Mouse (Mus musculus) forebrain, embryonic 10.5 days (tissue): ENCODE data around the gene Calhm5. TPM values are rescaled to one million over a fixed set of nuclear protein-coding genes. Genes with fewer than 3 reads are reported as not detected.
A peak's percentile ranks its signal among the peaks of the same experiment; 100 is the strongest.

Source experiments
- DNase-seq: peaks from one replicate; pipeline ENCODE4 v3.0.0-alpha.2; 2017; ENCODE audit warnings: low spot score; ENCODE audit errors: extremely low spot score
- H3K27ac ChIP-seq: fragments of 300-500 bp; sonication (generic); 2 replicates; pipeline ENCODE4 v1.5.1; 2016; ENCODE audit warnings: mild to moderate bottlenecking
- H3K27me3 ChIP-seq: fragments of 300-500 bp; sonication (generic); 2 replicates; pipeline ENCODE4 v1.6.1; 2016; ENCODE audit warnings: mild to moderate bottlenecking; ENCODE audit not compliant: poor library complexity, severe bottlenecking
- H3K36me3 ChIP-seq: fragments of 300-500 bp; sonication (generic); replicated peaks from 2 replicates; pipeline ENCODE4 v1.6.1; 2016; ENCODE audit warnings: mild to moderate bottlenecking, moderate library complexity
- H3K4me1 ChIP-seq: fragments of 300-500 bp; sonication (generic); 2 replicates; pipeline ENCODE4 v1.6.1; 2016
- H3K4me3 ChIP-seq: fragments of 300-500 bp; sonication (generic); 2 replicates; pipeline ENCODE4 v1.5.1; 2016; ENCODE audit warnings: mild to moderate bottlenecking, moderate library complexity
- H3K9me3 ChIP-seq: fragments of 300-500 bp; sonication (generic); 2 replicates; pipeline ENCODE4 v1.6.1; 2016; ENCODE audit warnings: mild to moderate bottlenecking, moderate library complexity
- WGBS: fragments of 180-500 bp; shearing (Covaris S2); methylation state at CpG from one replicate; pipeline ENCODE4 v1.1.7; 2016; 5-methylcytosine and 5-hydroxymethylcytosine counted together
- polyA plus RNA-seq: library from polyadenylated mRNA; unstranded; fragments of >200 nt; fragmentation: Nextera tagmentation; extraction: Ambion mirVana; gene quantifications from 2 replicates; pipeline ENCODE4 v1.2.1, GENCODE M21; 2016

The Calhm5 gene
- polyA plus RNA-seq: 0.05 and 0.09 TPM in 2 replicates

DNA sequence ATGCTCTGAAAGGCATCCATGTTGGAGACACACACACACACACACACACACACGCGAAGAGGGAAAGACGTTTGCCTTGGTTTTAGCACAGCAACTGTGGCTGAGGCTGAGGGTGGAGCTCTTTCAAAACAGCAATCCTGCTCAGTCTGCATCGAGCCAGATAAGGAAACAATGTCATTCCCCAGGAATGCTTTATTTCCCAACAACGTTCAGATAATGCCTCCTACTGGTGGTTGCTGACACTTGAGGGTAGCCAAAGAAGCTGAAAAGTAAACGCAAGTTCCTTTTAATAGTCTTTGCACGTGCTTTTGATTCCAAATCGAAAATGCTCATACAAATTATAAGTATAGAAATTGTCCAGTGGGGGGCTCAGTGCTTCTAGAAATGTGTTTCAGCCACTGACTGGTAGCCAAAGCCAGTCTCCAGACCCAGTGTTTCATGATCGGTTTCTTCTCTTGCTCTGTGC is at the start of gene Calhm5:
Gene Calhm5 (minus strand): TSS at position 102 of the 466 bp plus-strand sequence.
- H3K27ac ChIP-seq: peak within 1 kb of the TSS; percentile 4; the same call in 1 of the 2 replicates
- peak within 1 kb of the TSS; percentile 32 for H3K4me3 ChIP-seq
- no peaks in the 10 kb centered on the region for H3K36me3 ChIP-seq
- no peaks in the 10 kb centered on the region for H3K9me3 ChIP-seq
- H3K4me1 ChIP-seq: peaks cover 8% of the 10 kb centered on the region; the same call in 1 of the 2 replicates
- H3K27me3 ChIP-seq: no peaks in the 10 kb centered on the region
- DNase-seq: no peak
- WGBS: 32% methylated on average over 9 of the region's 9 CpGs

DNA sequence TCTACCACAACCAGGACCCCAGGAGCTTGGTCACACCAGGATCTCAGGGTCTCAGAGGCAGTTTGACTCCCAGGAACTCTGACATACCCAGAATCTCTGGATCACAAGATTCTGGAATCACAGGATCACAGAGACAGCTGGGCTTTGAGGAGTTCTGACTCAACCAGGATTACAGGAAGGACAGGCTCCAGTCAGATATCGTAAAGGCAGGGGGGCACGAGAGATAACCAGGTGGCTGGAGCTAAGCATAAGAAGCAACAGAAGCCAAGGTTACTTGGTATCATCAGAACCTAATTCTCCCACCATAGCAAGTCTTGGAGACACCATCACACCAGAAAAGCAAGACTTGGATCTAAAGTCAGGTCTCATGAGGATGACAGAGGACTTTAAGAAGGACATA is 45.4 kb upstream of the Calhm5 start:
- no peak for DNase-seq
- Histone ChIP-seq H3K36me3 (no peaks in the 10 kb centered on the region), H3K27ac (no peak overlapping the region), H3K27me3 (no peaks in the 10 kb centered on the region), H3K4me1 (no peaks in the 10 kb centered on the region), H3K9me3 (peaks cover 16% of the 10 kb centered on the region), H3K4me3 (no peak overlapping the region)
- WGBS: 95% methylated on average over 2 of the region's 2 CpGs

GRCm38 (mm10) chr10:34139768-34140167 is 43.4 kb upstream of the Calhm5 start:
- DNase-seq: no peak
- Histone ChIP-seq H3K27ac (no peak overlapping the region), H3K4me1 (peaks cover 4% of the 10 kb centered on the region; the same call in 1 of the 2 replicates), H3K36me3 (no peaks in the 10 kb centered on the region), H3K9me3 (peaks cover 16% of the 10 kb centered on the region), H3K27me3 (no peaks in the 10 kb centered on the region), H3K4me3 (no peak overlapping the region)
- WGBS: 79% methylated on average over 4 of the region's 4 CpGs

GRCm38 (mm10) chr10:34138027-34138426 is 41.7 kb upstream of the Calhm5 start:
- 86% methylated on average over 6 of the region's 6 CpGs for WGBS
- DNase-seq: no peak
- Histone ChIP-seq H3K27ac (no peak overlapping the region), H3K27me3 (no peaks in the 10 kb centered on the region), H3K9me3 (peaks cover 11% of the 10 kb centered on the region; the same call in 1 of the 2 replicates), H3K4me3 (no peak overlapping the region), H3K36me3 (no peaks in the 10 kb centered on the region), H3K4me1 (peaks cover 4% of the 10 kb centered on the region; the same call in 1 of the 2 replicates)

GRCm38 (mm10) chr10:34136432-34136831 is 40.1 kb upstream of the Calhm5 start:
- 35% methylated on average over 6 of the region's 6 CpGs for WGBS
- no peaks in the 10 kb centered on the region for H3K27me3 ChIP-seq
- 0 out of 2 replicates have a peak, but pooled peaks cover 1% of the 10 kb centered on the region for H3K9me3 ChIP-seq
- H3K27ac ChIP-seq: no peak overlapping the region
- no peaks in the 10 kb centered on the region for H3K36me3 ChIP-seq
- peaks cover 4% of the 10 kb centered on the region; the same call in 1 of the 2 replicates for H3K4me1 ChIP-seq
- no peak overlapping the region for H3K4me3 ChIP-seq
- DNase-seq: no peak

DNA sequence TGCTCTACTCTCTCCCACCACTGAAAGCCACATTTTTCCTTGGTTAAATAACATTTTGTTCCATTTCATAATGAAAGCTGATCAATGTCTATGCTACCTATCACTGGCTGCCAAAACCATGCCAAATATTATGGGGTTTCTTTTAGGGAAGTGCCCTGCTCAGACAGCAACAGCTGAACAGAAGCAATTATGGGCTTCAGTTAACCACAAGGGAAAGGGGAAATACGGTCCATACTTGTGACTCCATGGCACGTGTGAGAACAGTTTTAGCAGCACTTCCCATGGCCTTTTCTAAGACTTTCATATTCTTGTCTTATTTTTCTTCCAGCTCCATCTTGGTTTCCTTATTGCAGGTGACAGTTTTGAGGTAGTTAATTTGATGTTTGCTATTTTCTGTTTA is 35.0 kb upstream of the Calhm5 start:
- H3K4me1 ChIP-seq: peaks cover 14% of the 10 kb centered on the region
- no peak overlapping the region for H3K27ac ChIP-seq
- H3K36me3 ChIP-seq: no peaks in the 10 kb centered on the region
- 86% methylated on average over 2 of the region's 2 CpGs for WGBS
- no peak overlapping the region for H3K4me3 ChIP-seq
- no peaks in the 10 kb centered on the region for H3K9me3 ChIP-seq
- H3K27me3 ChIP-seq: peaks cover 25% of the 10 kb centered on the region
- no peak for DNase-seq

DNA sequence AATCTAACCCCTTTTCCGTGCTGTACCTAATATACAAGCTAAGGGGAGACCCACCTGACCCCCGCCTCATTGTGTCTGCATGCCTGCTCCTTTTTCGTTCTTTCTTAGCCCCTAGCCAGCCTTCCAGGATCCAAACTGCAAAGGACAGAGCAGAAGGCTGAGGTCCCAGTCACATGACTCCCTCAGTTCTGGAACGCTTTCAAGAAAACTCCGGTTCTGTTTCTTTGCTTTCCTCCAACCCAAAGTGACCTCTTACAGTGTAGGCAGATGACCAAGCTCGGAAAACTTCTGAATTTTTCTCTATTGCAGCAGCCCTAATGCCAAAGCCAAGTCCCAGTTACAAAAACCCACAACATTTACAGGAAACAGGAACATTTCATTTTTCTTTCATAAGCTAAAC is 32.1 kb upstream of the Calhm5 start:
- H3K9me3 ChIP-seq: no peaks in the 10 kb centered on the region
- H3K36me3 ChIP-seq: no peaks in the 10 kb centered on the region
- DNase-seq: no peak
- H3K27ac ChIP-seq: no peak overlapping the region
- peaks cover 12% of the 10 kb centered on the region for H3K4me1 ChIP-seq
- no peak overlapping the region for H3K4me3 ChIP-seq
- H3K27me3 ChIP-seq: peaks cover 25% of the 10 kb centered on the region
- 88% methylated on average over 6 of the region's 6 CpGs for WGBS

GRCm38 (mm10) chr10:34127392-34128378 is 31.4 kb upstream of the Calhm5 start, which contains the start of gene Calhm6:
TSS of gene Calhm6 (minus strand) at chr10:34127984.
- H3K4me3 ChIP-seq: peak within 1 kb of the TSS; percentile 64
- peaks cover 25% of the 10 kb centered on the region for H3K27me3 ChIP-seq
- H3K4me1 ChIP-seq: peaks cover 12% of the 10 kb centered on the region
- no peaks in the 10 kb centered on the region for H3K36me3 ChIP-seq
- H3K27ac ChIP-seq: peak within 1 kb of the TSS; percentile 76
- H3K9me3 ChIP-seq: no peaks in the 10 kb centered on the region
- peak; percentile 29 for DNase-seq
- 23% methylated on average over 44 of the region's 44 CpGs for WGBS

- H3K4me3 ChIP-seq: no peak overlapping the region
- no peaks in the 10 kb centered on the region for H3K4me1 ChIP-seq
- no peak overlapping the region for H3K27ac ChIP-seq
- WGBS: 91% methylated on average over 2 of the region's 2 CpGs
- DNase-seq: no peak
- H3K9me3 ChIP-seq: no peaks in the 10 kb centered on the region
- H3K36me3 ChIP-seq: no peaks in the 10 kb centered on the region
- no peaks in the 10 kb centered on the region for H3K27me3 ChIP-seq
Observed at GRCm38 (mm10) chr10:34118421-34118820, 22.1 kb upstream of the Calhm5 start.

DNA sequence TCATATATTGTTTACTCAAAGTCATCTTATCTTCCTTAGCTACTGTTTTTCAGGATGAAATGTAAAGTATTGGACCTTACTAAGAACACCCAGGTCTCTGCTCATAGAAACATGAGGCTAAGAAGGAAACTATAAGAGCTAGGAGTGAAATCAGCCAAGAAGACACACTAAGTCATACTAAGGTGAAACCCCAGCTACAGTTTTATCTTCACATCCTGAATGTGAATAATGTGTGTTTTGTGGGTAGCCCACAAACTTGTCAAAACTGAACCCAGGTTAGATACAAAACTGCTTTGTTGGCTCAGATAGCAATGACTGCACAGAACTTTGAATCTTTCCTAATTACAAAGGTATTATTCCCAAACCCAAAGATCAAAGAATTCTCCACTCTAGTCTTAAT is 21.5 kb upstream of the Calhm5 start:
- Histone ChIP-seq H3K9me3 (no peaks in the 10 kb centered on the region), H3K36me3 (no peaks in the 10 kb centered on the region), H3K4me3 (no peak overlapping the region), H3K27me3 (no peaks in the 10 kb centered on the region), H3K27ac (no peak overlapping the region), H3K4me1 (no peaks in the 10 kb centered on the region)
- no peak for DNase-seq

GRCm38 (mm10) chr10:34117131-34117530 is 20.8 kb upstream of the Calhm5 start:
- Histone ChIP-seq H3K4me3 (no peak overlapping the region), H3K36me3 (no peaks in the 10 kb centered on the region), H3K27ac (no peak overlapping the region), H3K4me1 (no peaks in the 10 kb centered on the region), H3K9me3 (no peaks in the 10 kb centered on the region), H3K27me3 (no peaks in the 10 kb centered on the region)
- WGBS: 76% methylated on average over 3 of the region's 3 CpGs
- no peak for DNase-seq

DNA sequence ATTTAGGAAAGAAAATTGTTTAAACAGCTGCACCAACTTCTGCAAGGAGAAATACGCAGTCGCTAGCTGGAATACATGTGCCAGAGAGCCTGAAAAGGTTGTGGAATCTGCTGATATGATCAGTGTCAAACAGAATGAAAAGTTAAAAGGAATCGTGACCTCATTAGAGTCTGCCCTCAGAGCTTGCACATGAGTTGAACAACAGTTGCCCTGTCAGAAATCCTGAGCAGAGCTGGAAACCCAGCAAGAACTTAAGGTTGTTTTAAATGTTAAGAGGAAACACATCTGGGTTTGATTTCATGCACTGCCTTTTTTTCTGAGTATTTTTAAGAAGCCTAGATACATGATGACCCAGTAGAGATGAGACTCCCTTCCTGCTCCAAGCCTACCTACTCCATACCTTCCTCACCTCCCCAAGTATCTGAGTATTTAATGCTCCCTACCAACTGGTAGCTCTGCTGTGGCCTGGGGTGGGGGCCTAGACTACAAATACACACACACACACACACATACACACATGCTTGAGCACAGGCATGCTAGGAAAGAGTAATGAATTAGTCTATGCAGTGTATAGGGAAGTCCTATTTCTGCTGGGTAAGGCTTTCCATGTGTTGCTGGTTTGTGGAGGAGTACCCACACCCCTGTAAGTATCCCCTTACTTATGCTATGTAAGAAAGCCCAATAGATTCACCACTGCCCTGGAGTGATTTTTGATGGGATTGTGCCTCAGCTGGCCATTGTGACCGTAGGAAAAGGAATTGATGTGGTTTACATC is 15.8 kb upstream of the Calhm5 start:
- Histone ChIP-seq H3K27ac (no peak overlapping the region), H3K4me3 (no peak overlapping the region), H3K4me1 (no peaks in the 10 kb centered on the region), H3K27me3 (no peaks in the 10 kb centered on the region), H3K9me3 (no peaks in the 10 kb centered on the region), H3K36me3 (no peaks in the 10 kb centered on the region)
- DNase-seq: no peak
- WGBS: 68% methylated on average over 4 of the region's 4 CpGs
